9 mouse cellular contexts compared by ENCODE assay signal in genomic region chr9:25570436-25570835, GRCm38 (mm10).
A peak's percentile ranks its signal among the peaks of the same experiment; 100 is the strongest.
DNase-seq lines count a peak whose midpoint lies in the region; ATAC-seq lines count a peak whose summit lies in the region.
"Had no signal": no experiment of that assay in that cellular context is flagged by ENCODE, and none has a peak within 500 bp of the region (broad histone marks: within the 10 kb centered on the region; RNA-seq: fewer than 3 reads in every experiment).

No protein-coding gene starts in this region.

- ATAC-seq in heart, embryonic 15.5 days (replicated peaks; ENCODE audit: insufficient number of reproducible peaks, insufficient read depth, low FRiP score, low read depth): no peak; the same call in 1 of the 2 replicates
- no peak for ATAC-seq in heart, embryonic 11.5 days (replicated peaks; ENCODE audit: insufficient number of reproducible peaks, low FRiP score, low TSS enrichment)
- peak; percentile 75 for ATAC-seq in granulocyte monocyte progenitor cell, adult 5-6 weeks (replicated peaks; ENCODE audit: poor library complexity, severe bottlenecking)

- H3K4me2 ChIP-seq in heart, embryonic 15.5 days: no peak overlapping the region
- H3K4me2 ChIP-seq in heart, embryonic 11.5 days: no peak overlapping the region
- H3K4me2 ChIP-seq: limb, embryonic 13.5 days had no signal

- H3K9me3 ChIP-seq in heart, embryonic 15.5 days (replicated peaks): no peaks in the 10 kb centered on the region
- H3K9me3 ChIP-seq in heart, embryonic 11.5 days (replicated peaks; ENCODE audit: control insufficient read depth, low read length): no peaks in the 10 kb centered on the region
- H3K9me3 ChIP-seq: limb, embryonic 13.5 days had no signal

- H3K36me3 ChIP-seq in heart, embryonic 15.5 days: no peaks in the 10 kb centered on the region
- no peaks in the 10 kb centered on the region for H3K36me3 ChIP-seq in heart, embryonic 11.5 days (ENCODE audit: control insufficient read depth, insufficient read depth, low read length)
- H3K36me3 ChIP-seq: limb, embryonic 13.5 days had no signal

- no peak overlapping the region for H3K4me3 ChIP-seq in heart, embryonic 15.5 days
- no peak overlapping the region for H3K4me3 ChIP-seq in heart, embryonic 11.5 days (ENCODE audit: low read depth, low read length)
- H3K4me3 ChIP-seq: limb, embryonic 13.5 days had no signal

- peak; percentile 71 for DNase-seq in brain, adult 2 months (ENCODE audit: low read depth, low spot score)
- DNase-seq in lung, postnatal 14 days: peak; percentile 20
- no peak for DNase-seq in urinary bladder, postnatal 10 days (ENCODE audit: low spot score)
- no peak for DNase-seq in kidney, postnatal 10 days
- no peak for DNase-seq in cerebellum, adult 11 months

- H3K4me1 ChIP-seq in heart, embryonic 15.5 days (replicated peaks): peaks cover 45% of the 10 kb centered on the region
- peaks cover 28% of the 10 kb centered on the region for H3K4me1 ChIP-seq in heart, embryonic 11.5 days (ENCODE audit: control insufficient read depth, insufficient read depth, low read length)

- WGBS in heart, embryonic 15.5 days: 65% methylated on average over 9 of the region's 9 CpGs
- WGBS in heart, embryonic 11.5 days (ENCODE audit: insufficient replicate concordance): 68% methylated on average over 9 of the region's 9 CpGs

- peak overlapping the region; percentile 47 for H3K27ac ChIP-seq in heart, embryonic 15.5 days
- no peak overlapping the region for H3K27ac ChIP-seq in heart, embryonic 11.5 days (ENCODE audit: low read depth, low read length)
- H3K27ac ChIP-seq: limb, embryonic 13.5 days had no signal

- H3K9ac ChIP-seq in heart, embryonic 15.5 days: no peak overlapping the region
- no peak overlapping the region for H3K9ac ChIP-seq in heart, embryonic 11.5 days (ENCODE audit: low read depth, low read length)

- H3K27me3 ChIP-seq in heart, embryonic 15.5 days: no peaks in the 10 kb centered on the region
- no peaks in the 10 kb centered on the region for H3K27me3 ChIP-seq in heart, embryonic 11.5 days (ENCODE audit: control insufficient read depth, insufficient read depth, low read length)
- H3K27me3 ChIP-seq: limb, embryonic 13.5 days had no signal

Comparison
In these comparisons a context has a peak if more than half of its experiments do, and no peak if none do; other contexts are left out.
1. DNase-seq: peak in brain, adult 2 months (single experiment) and lung, postnatal 14 days (single experiment); none in urinary bladder, postnatal 10 days (single experiment), kidney, postnatal 10 days (single experiment) and cerebellum, adult 11 months (single experiment).